In genomic region chr13:38296601-38297000, GRCm38 (mm10) we compare ENCODE assay signal across 15 mouse cellular contexts. TPM values are rescaled to one million over a fixed set of nuclear protein-coding genes. Genes with fewer than 3 reads are reported as not detected.
DNase-seq lines count a peak whose midpoint lies in the region; ATAC-seq and TF ChIP-seq lines count a peak whose summit lies in the region.
"Had no signal": no experiment of that assay in that cellular context is flagged by ENCODE, and none has a peak within 500 bp of the region (broad histone marks: within the 10 kb centered on the region; RNA-seq: fewer than 3 reads in every experiment).

No protein-coding gene starts in this region.

- H3K4me2 ChIP-seq in lung, postnatal 0 days (replicated peaks; ENCODE audit: low read depth, low read length) = no peak overlapping the region
- peak overlapping the region; percentile 57 for H3K4me2 ChIP-seq in intestine, postnatal 0 days (replicated peaks; ENCODE audit: low read depth)
- H3K4me2 ChIP-seq: limb, embryonic 12.5 days; midbrain, embryonic 12.5 days had no signal

- H3K36me3 ChIP-seq in lung, postnatal 0 days (ENCODE audit: insufficient read depth, low read length) = no peaks in the 10 kb centered on the region
- H3K36me3 ChIP-seq in intestine, postnatal 0 days (ENCODE audit: control insufficient read depth, insufficient read depth) = no peaks in the 10 kb centered on the region
- no peaks in the 10 kb centered on the region for H3K36me3 ChIP-seq in small intestine, adult 2 months (ENCODE audit: control insufficient read depth, insufficient read depth, low read length)
- H3K36me3 ChIP-seq: limb, embryonic 12.5 days; midbrain, embryonic 12.5 days had no signal

- no peaks in the 10 kb centered on the region for H3K9me3 ChIP-seq in lung, postnatal 0 days (ENCODE audit: low read length)
- H3K9me3 ChIP-seq in intestine, postnatal 0 days (ENCODE audit: control insufficient read depth) = no peaks in the 10 kb centered on the region

- TF ChIP-seq EP300 in lung, postnatal 0 days (IDR thresholded peaks at IDR 0.05) = no peak

- H3K27me3 ChIP-seq in lung, postnatal 0 days (replicated peaks; ENCODE audit: insufficient read depth, low read length) = no peaks in the 10 kb centered on the region
- H3K27me3 ChIP-seq in intestine, postnatal 0 days (replicated peaks; ENCODE audit: control insufficient read depth, insufficient read depth, low read length) = no peaks in the 10 kb centered on the region
- no peaks in the 10 kb centered on the region for H3K27me3 ChIP-seq in small intestine, adult 2 months (ENCODE audit: control insufficient read depth, insufficient read depth, low read length)
- H3K27me3 ChIP-seq: limb, embryonic 12.5 days; midbrain, embryonic 12.5 days had no signal

- peaks cover 4% of the 10 kb centered on the region; the same call in 1 of the 2 replicates for H3K4me1 ChIP-seq in lung, postnatal 0 days (ENCODE audit: insufficient read depth, low read depth, low read length)
- peaks cover 7% of the 10 kb centered on the region for H3K4me1 ChIP-seq in intestine, postnatal 0 days (replicated peaks; ENCODE audit: control insufficient read depth, insufficient read depth, low read length)
- H3K4me1 ChIP-seq in small intestine, adult 2 months (ENCODE audit: control insufficient read depth, insufficient read depth, insufficient read length, low read length) = peaks cover 7% of the 10 kb centered on the region
- H3K4me1 ChIP-seq: limb, embryonic 12.5 days; midbrain, embryonic 12.5 days had no signal

- peak; percentile 7 for DNase-seq in adrenal gland, postnatal 10 days
- no peak for DNase-seq in adrenal gland, postnatal 25 days
- DNase-seq in lung, postnatal 0 days (ENCODE audit: low spot score) = peak; percentile 55
- DNase-seq in lung, postnatal 4 days = no peak
- no peak for DNase-seq in cerebellum, postnatal 14 days
- DNase-seq in gastrocnemius, adult 8-10 months (ENCODE audit: low spot score in 2 of 2) = no peak
- DNase-seq: cerebellum, adult 11-12 months; layer of hippocampus, postnatal 36 days; liver, postnatal 0 days had no signal

- TF ChIP-seq POLR2A in small intestine, adult 2 months (IDR thresholded peaks at IDR 0.05; ENCODE audit: low read depth, low read length) = no peak

- H3K9ac ChIP-seq in lung, postnatal 0 days (replicated peaks; ENCODE audit: low read depth) = no peak overlapping the region
- H3K9ac ChIP-seq in intestine, postnatal 0 days (ENCODE audit: low read depth, low read length) = no peak overlapping the region
- H3K9ac ChIP-seq: limb, embryonic 12.5 days; liver, postnatal 0 days; midbrain, embryonic 12.5 days had no signal

- 20% methylated on average over 8 of the region's 8 CpGs for WGBS in lung, postnatal 0 days
- 4% methylated on average over 8 of the region's 8 CpGs for WGBS in intestine, postnatal 0 days
- 8% methylated on average over 8 of the region's 8 CpGs for WGBS in small intestine, adult 2 months

- ATAC-seq in lung, postnatal 0 days = no peak
- ATAC-seq in intestine, postnatal 0 days = peak; percentile 76
- ATAC-seq: inflammation-experienced regulatory T-cells, adult 6 months; liver, postnatal 0 days had no signal

- no peak for TF ChIP-seq CTCF in lung, postnatal 0 days (IDR thresholded peaks at IDR 0.05)
- no peak for TF ChIP-seq CTCF in intestine, postnatal 0 days (IDR thresholded peaks at IDR 0.05; ENCODE audit: low read depth)
- TF ChIP-seq CTCF in small intestine, adult 2 months (IDR thresholded peaks at IDR 0.05; ENCODE audit: extremely low read depth, insufficient read length, insufficient replicate concordance, low read depth, low read length) = no peak

- no peak overlapping the region for H3K27ac ChIP-seq in lung, postnatal 0 days (ENCODE audit: low read length)
- no peak overlapping the region for H3K27ac ChIP-seq in intestine, postnatal 0 days (ENCODE audit: low read depth, low read length)
- peak overlapping the region; percentile 35 for H3K27ac ChIP-seq in small intestine, adult 2 months (ENCODE audit: insufficient read depth, low read depth, low read length)
- H3K27ac ChIP-seq: limb, embryonic 12.5 days; midbrain, embryonic 12.5 days had no signal

- H3K4me3 ChIP-seq in lung, postnatal 0 days (ENCODE audit: low read depth, low read length) = no peak overlapping the region
- H3K4me3 ChIP-seq in intestine, postnatal 0 days (ENCODE audit: low read depth, low read length) = peak overlapping the region; percentile 7; the same call in 1 of the 2 replicates
- H3K4me3 ChIP-seq in small intestine, adult 2 months (ENCODE audit: low read depth, low read length) = peak overlapping the region; percentile 7
- H3K4me3 ChIP-seq: erythroblast, embryonic 14.5 days; limb, embryonic 12.5 days; midbrain, embryonic 12.5 days had no signal

RNA-seq across cellular contexts. Expression of gene Bmp6, which starts 48.3 kb away (rescaled TPM):
- 10 to 100 TPM in 1 of 2 experiments, 1 to 10 TPM in 1; 9.5 to 11.2 TPM for total RNA-seq in adrenal gland, postnatal 10 days (2021)
- 7.2 and 7.8 TPM in 2 replicates for total RNA-seq in adrenal gland, postnatal 25 days (2021)
- 3.0 and 3.8 TPM in 2 replicates for polyA plus RNA-seq in lung, postnatal 0 days (2015; fragmentation: Nextera tagmentation; extraction: Ambion mirVana)
- polyA plus RNA-seq in intestine, postnatal 0 days (2015; fragmentation: Nextera tagmentation; extraction: Ambion mirVana) = 0.76 and 1.1 TPM in 2 replicates
- polyA plus RNA-seq in small intestine, adult 2 months (2012; rRNA removed) = 2.9 and 5.2 TPM in 2 replicates
- total RNA-seq in gastrocnemius, adult 8-10 months (2022) = 10 to 100 TPM in 2 of 4 experiments, 1 to 10 TPM in 2; 5.0 to 11.7 (median 9.3) TPM
- polyA plus RNA-seq: erythroblast, embryonic 14.5 days; inflammation-experienced regulatory T-cells, adult 6 months had no signal

Comparison
In these comparisons a context has a peak if more than half of its experiments do, and no peak if none do; other contexts are left out.
1. DNase-seq: peak in adrenal gland, postnatal 10 days (single experiment) and lung, postnatal 0 days (single experiment); none in adrenal gland, postnatal 25 days (single experiment), lung, postnatal 4 days (0 of 2), cerebellum, postnatal 14 days (0 of 2) and gastrocnemius, adult 8-10 months (0 of 2).